Mouse (Mus musculus): ENCODE results near the gene H2-Q2. TPM values are rescaled to one million over a fixed set of nuclear protein-coding genes. Genes with fewer than 3 reads are reported as not detected.

Gene H2-Q2
- total RNA-seq (2023), result 7.6 and 11.1 TPM in 2 replicates

GRCm38 (mm10) chr17:35342071-35342671, at the start of gene H2-Q2:
Gene H2-Q2, plus strand, starts transcription at chr17:35342242.

GRCm38 (mm10) chr17:35320327-35321081, 21.5 kb upstream of the H2-Q2 start, which contains the start of gene H2-Q1:
Gene H2-Q1, plus strand, starts transcription at chr17:35320405.

DNA sequence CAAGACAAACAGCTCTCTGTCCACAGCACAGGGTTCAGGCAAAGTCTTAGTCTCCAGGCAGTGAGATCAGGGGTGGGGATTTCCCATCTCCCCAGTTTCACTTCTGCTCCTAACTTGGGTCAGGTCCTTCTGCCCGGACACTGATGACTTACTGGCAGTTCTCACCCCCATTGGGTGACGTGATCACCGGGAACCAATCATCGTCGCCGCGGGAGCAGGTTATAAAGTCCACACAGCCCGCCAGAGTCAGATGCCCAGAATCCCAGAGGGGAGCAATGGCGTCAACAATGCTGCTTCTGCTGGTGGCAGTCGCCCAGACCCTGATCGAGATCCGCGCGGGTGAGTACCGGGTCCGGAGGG, 37.3 kb downstream of the H2-Q2 start, which contains the start of gene H2-Q4:
Gene H2-Q4, plus strand, starts transcription at position 249 of the 360 bp plus-strand sequence.

Other genes with a start within 250 kb of the H2-Q2 start
- gene Ly6g5c, start 234.0 kb upstream of the H2-Q2 start, total RNA-seq (2023), result not detected in 2 replicates
- 13.3 and 14.5 TPM in 2 replicates for gene Ly6g5b, start 226.8 kb upstream of the H2-Q2 start, total RNA-seq (2023)
- gene Gpank1, start 220.8 kb upstream of the H2-Q2 start, total RNA-seq (2023), result 36.0 and 50.1 TPM in 2 replicates
- gene Csnk2b, start 220.2 kb upstream of the H2-Q2 start, total RNA-seq (2023), result 135 and 169 TPM in 2 replicates
- gene D17H6S53E, start 215.9 kb upstream of the H2-Q2 start, total RNA-seq (2023), result 21.0 and 24.5 TPM in 2 replicates
- gene Apom, start 210.2 kb upstream of the H2-Q2 start, total RNA-seq (2023), result not detected in 2 replicates
- 295 and 362 TPM in 2 replicates for gene Bag6, start 207.1 kb upstream of the H2-Q2 start, total RNA-seq (2023)
- gene Prrc2a, start 177.3 kb upstream of the H2-Q2 start, total RNA-seq (2023), result 170 and 191 TPM in 2 replicates
- 10.8 and 14.1 TPM in 2 replicates for gene Aif1, start 166.2 kb upstream of the H2-Q2 start, total RNA-seq (2023)
- gene Lst1, start 153.8 kb upstream of the H2-Q2 start, total RNA-seq (2023), result 410 and 626 TPM in 2 replicates
- 118 TPM in 2 replicates for gene Ltb, start 147.8 kb upstream of the H2-Q2 start, total RNA-seq (2023)
- 115 TPM in 2 replicates for gene Tnf, start 140.2 kb upstream of the H2-Q2 start, total RNA-seq (2023)
- gene Lta, start 136.9 kb upstream of the H2-Q2 start, total RNA-seq (2023), result not detected in 2 replicates
- gene Gm16181, start 121.4 kb upstream of the H2-Q2 start, total RNA-seq (2023), result 0.79 TPM in 1 of 2 replicates, not detected in the other
- 1.8 and 3.2 TPM in 2 replicates for gene Atp6v1g2, start 108.6 kb upstream of the H2-Q2 start, total RNA-seq (2023)
- 18.5 and 19.9 TPM in 2 replicates for gene Nfkbil1, start 106.5 kb upstream of the H2-Q2 start, total RNA-seq (2023)
- gene Ddx39b, start 100.5 kb upstream of the H2-Q2 start, total RNA-seq (2023), result 185 and 239 TPM in 2 replicates
- gene H2-D1, start 79.5 kb upstream of the H2-Q2 start, total RNA-seq (2023), result 1,574 and 1,649 TPM in 2 replicates
- 5.9 and 6.8 TPM in 2 replicates for gene H2-Q1, start 21.8 kb upstream of the H2-Q2 start, total RNA-seq (2023)
- 116 and 118 TPM in 2 replicates for gene H2-Q4, start 37.4 kb downstream of the H2-Q2 start, total RNA-seq (2023)
- gene H2-Q6, start 82.6 kb downstream of the H2-Q2 start, total RNA-seq (2023), result 16.1 and 22.8 TPM in 2 replicates
- gene H2-Q7, start 96.9 kb downstream of the H2-Q2 start, total RNA-seq (2023), result 16.3 and 24.6 TPM in 2 replicates
- gene H2-Q10, start 127.8 kb downstream of the H2-Q2 start, total RNA-seq (2023), result 79.5 and 93.8 TPM in 2 replicates
- gene Pou5f1, start 163.8 kb downstream of the H2-Q2 start, total RNA-seq (2023), result 1.0 and 1.4 TPM in 2 replicates
- gene Tcf19, start 174.6 kb downstream of the H2-Q2 start, total RNA-seq (2023), result 23.8 and 24.8 TPM in 2 replicates
- gene Cchcr1, start 174.9 kb downstream of the H2-Q2 start, total RNA-seq (2023), result 10.9 and 20.1 TPM in 2 replicates
- not detected in 2 replicates for gene Psors1c2, start 191.0 kb downstream of the H2-Q2 start, total RNA-seq (2023)
- not detected in 2 replicates for gene Cdsn, start 209.9 kb downstream of the H2-Q2 start, total RNA-seq (2023)
- not detected in 2 replicates for gene 2300002M23Rik, start 225.2 kb downstream of the H2-Q2 start, total RNA-seq (2023)

Data from neutrophil, adult 65 days (primary cell).